Comparison of ENCODE assay signal across 8 mouse cellular contexts in the genomic region with DNA sequence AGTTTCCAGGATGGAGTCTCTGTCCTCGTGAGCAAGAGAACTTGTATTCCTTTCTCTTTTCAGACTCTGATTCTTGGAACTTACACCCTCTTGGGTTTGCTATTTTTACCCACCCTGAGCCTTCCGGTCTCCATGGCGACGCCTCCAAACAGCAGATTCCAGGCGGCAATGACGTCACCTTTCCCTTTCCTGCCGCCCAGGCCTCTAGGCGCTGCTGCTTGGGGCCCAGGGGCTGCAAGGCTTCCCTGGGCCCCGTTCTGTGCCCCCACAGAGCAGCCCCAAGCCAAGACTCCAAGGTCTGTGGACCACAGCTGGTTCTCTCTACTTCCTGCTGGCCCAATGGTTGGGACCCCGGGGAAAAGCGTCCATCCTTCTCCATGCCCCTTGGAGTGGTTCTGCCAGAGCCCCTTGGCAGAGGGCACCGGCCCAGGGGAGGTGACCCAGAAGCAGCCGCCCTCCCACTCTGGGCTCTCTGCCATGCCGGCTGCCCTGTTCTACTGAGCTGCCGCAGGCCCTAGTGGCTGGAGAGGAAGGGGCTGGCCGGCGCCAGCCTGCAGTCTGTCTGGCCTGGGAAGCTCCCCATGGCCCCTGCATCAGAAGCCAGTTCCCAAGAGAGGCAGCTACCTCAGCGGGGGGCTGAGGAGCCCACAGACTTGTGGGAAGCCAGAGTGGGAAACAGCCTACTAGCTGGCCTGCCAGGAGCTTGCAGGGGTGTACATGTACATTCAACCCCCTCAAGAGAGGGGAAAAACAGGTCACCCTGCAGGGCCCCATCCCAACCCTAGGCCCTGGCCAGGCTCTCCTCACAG. TPM values are rescaled to one million over a fixed set of nuclear protein-coding genes. Genes with fewer than 3 reads are reported as not detected.
DNase-seq lines count a peak whose midpoint lies in the region; ATAC-seq lines count a peak whose summit lies in the region.

No protein-coding gene starts in this region.

- H3K4me3 ChIP-seq in embryonic facial prominence, embryonic 13.5 days = no peak overlapping the region
- H3K4me3 ChIP-seq in stomach, embryonic 15.5 days (replicated peaks) = no peak overlapping the region; the same call in 1 of the 2 replicates

- peak overlapping the region; percentile 49 for H3K9ac ChIP-seq in embryonic facial prominence, embryonic 13.5 days
- peak overlapping the region; percentile 21; the same call in 1 of the 2 replicates for H3K9ac ChIP-seq in stomach, embryonic 15.5 days

- H3K27ac ChIP-seq in embryonic facial prominence, embryonic 13.5 days = peak overlapping the region; percentile 99
- peak overlapping the region; percentile 99 for H3K27ac ChIP-seq in stomach, embryonic 15.5 days

- 16% methylated on average over 18 of the region's 18 CpGs for WGBS in embryonic facial prominence, embryonic 13.5 days
- 13% methylated on average over 18 of the region's 18 CpGs for WGBS in stomach, embryonic 15.5 days

- no peaks in the 10 kb centered on the region for H3K36me3 ChIP-seq in embryonic facial prominence, embryonic 13.5 days
- no peaks in the 10 kb centered on the region for H3K36me3 ChIP-seq in stomach, embryonic 15.5 days

- intact Hi-C loops in left cerebral cortex, postnatal 4 days (cut with DNase I) = no loop called here

- H3K4me2 ChIP-seq in embryonic facial prominence, embryonic 13.5 days = peak overlapping the region; percentile 46
- peak overlapping the region; percentile 48 for H3K4me2 ChIP-seq in stomach, embryonic 15.5 days

- peak; percentile 9 to 29 for DNase-seq in B cell, adult 2 months
- DNase-seq in adrenal gland, postnatal 25 days = peak; percentile 83
- DNase-seq in heart, adult 8-10 months (ENCODE audit: low spot score) = peak; percentile 96
- DNase-seq in kidney, adult 18-20 months = peak; percentile 92
- DNase-seq in left cerebral cortex, postnatal 4 days = peak; percentile 95
- DNase-seq in mesoderm, embryonic 11.5 days (ENCODE audit: low read depth, low spot score) = peak; percentile 91

- H3K27me3 ChIP-seq in embryonic facial prominence, embryonic 13.5 days = no peaks in the 10 kb centered on the region
- H3K27me3 ChIP-seq in stomach, embryonic 15.5 days (replicated peaks) = no peaks in the 10 kb centered on the region

- peaks cover 57% of the 10 kb centered on the region for H3K4me1 ChIP-seq in embryonic facial prominence, embryonic 13.5 days
- peaks cover 49% of the 10 kb centered on the region for H3K4me1 ChIP-seq in stomach, embryonic 15.5 days

- ATAC-seq in embryonic facial prominence, embryonic 13.5 days (ENCODE audit: insufficient number of reproducible peaks, insufficient read depth, low FRiP score, low TSS enrichment, low read depth) = peak; percentile 57; the same call in 1 of the 2 replicates
- ATAC-seq in stomach, embryonic 15.5 days (ENCODE audit: insufficient read depth, low FRiP score, low read depth) = peak; percentile 75

- no peaks in the 10 kb centered on the region for H3K9me3 ChIP-seq in embryonic facial prominence, embryonic 13.5 days
- no peaks in the 10 kb centered on the region for H3K9me3 ChIP-seq in stomach, embryonic 15.5 days

RNA-seq across cellular contexts. Expression of gene Ski, which starts 13.1 kb away (rescaled TPM):
- 73.5 and 93.3 TPM in 2 replicates for total RNA-seq in adrenal gland, postnatal 25 days (2021)
- 21.5 and 24.9 TPM in 2 replicates for polyA plus RNA-seq in embryonic facial prominence, embryonic 13.5 days (2015; fragmentation: Nextera tagmentation; extraction: Ambion mirVana)
- total RNA-seq in heart, adult 8-10 months (2022) = 10 to 100 TPM; 44.5 to 53.3 (median 49.0) TPM
- 100 to 1,000 TPM; 117 to 121 TPM for total RNA-seq in left cerebral cortex, postnatal 4 days (2021)
- 16.2 and 16.6 TPM in 2 replicates for polyA plus RNA-seq in stomach, embryonic 15.5 days (2015; fragmentation: Nextera tagmentation; extraction: Ambion mirVana)

RNA-seq across cellular contexts. Expression of gene Faap20, which starts 14.1 kb away (rescaled TPM):
- total RNA-seq in adrenal gland, postnatal 25 days (2021) = 45.9 and 55.2 TPM in 2 replicates
- polyA plus RNA-seq in embryonic facial prominence, embryonic 13.5 days (2015; fragmentation: Nextera tagmentation; extraction: Ambion mirVana) = 77.4 and 80.0 TPM in 2 replicates
- 10 to 100 TPM; 12.4 to 17.8 (median 15.9) TPM for total RNA-seq in heart, adult 8-10 months (2022)
- 10 to 100 TPM; 32.1 to 33.0 TPM for total RNA-seq in left cerebral cortex, postnatal 4 days (2021)
- 64.5 and 65.8 TPM in 2 replicates for polyA plus RNA-seq in stomach, embryonic 15.5 days (2015; fragmentation: Nextera tagmentation; extraction: Ambion mirVana)

Comparison
In these comparisons a context has a peak if more than half of its experiments do, and no peak if none do; other contexts are left out.
1. DNase-seq: peak in every context shown above with its lines; median percentile 96 in heart, adult 8-10 months; 95 in left cerebral cortex, postnatal 4 days; 92 in kidney, adult 18-20 months; 91 in mesoderm, embryonic 11.5 days; 83 in adrenal gland, postnatal 25 days; 19 in B cell, adult 2 months.